Mouse (Mus musculus) stomach, postnatal 0 days (tissue): ENCODE results near the gene Tnik.

Source experiments
- CTCF ChIP-seq: IDR thresholded peaks from 2 replicates; pipeline ENCODE4 v1.5.1; 2016; ENCODE audit warnings: antibody characterized with exemption, low read depth, mild to moderate bottlenecking, moderate library complexity
- EP300 ChIP-seq: optimal IDR thresholded peaks from 2 replicates; pipeline ENCODE3; 2016; ENCODE audit warnings: antibody characterized with exemption

- no peak for TF ChIP-seq CTCF
- no peak for TF ChIP-seq EP300
These were observed 436.6 kb downstream of the Tnik start for GRCm38 (mm10) chr3:28699601-28700000.
